8 mouse cellular contexts compared by ENCODE assay signal in the genomic region with DNA sequence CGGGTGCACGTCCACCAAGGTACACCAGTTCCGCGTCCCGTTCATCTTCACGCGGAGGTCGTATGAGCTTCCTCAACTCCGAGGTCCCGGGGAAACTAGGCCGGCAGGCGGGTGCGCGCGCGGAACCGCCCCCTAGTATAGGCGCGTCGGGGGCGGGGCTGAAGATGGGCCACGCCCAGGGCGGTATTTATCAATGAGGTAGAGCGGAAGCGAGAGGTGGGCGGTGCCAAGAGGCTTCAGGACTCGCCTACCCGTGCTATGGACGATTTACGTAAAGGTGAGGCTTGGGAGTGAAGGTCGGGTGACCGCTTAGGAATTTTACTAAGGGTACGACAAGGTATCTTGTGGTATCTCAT. TPM values are rescaled to one million over a fixed set of nuclear protein-coding genes. Genes with fewer than 3 reads are reported as not detected.
DNase-seq lines count a peak whose midpoint lies in the region; ATAC-seq lines count a peak whose summit lies in the region.
"Not testable (repeated sequence)": the region's sequence is repeated elsewhere in the genome, so short reads cannot be mapped to it uniquely, and the experiment has no call there.

Gene Tuft1 (minus strand): TSS at position 133 of the 356 bp plus-strand sequence.

- H3K36me3 ChIP-seq in heart, embryonic 12.5 days; limb, embryonic 11.5 days (ENCODE audit: control insufficient read depth, insufficient read depth, low read length): not testable (repeated sequence)

- H3K4me2 ChIP-seq in heart, embryonic 12.5 days, result peak within 1 kb of the TSS; percentile 87
- H3K4me2 ChIP-seq in limb, embryonic 11.5 days (ENCODE audit: low read depth, severe bottlenecking), result peak within 1 kb of the TSS; percentile 53

- WGBS in heart, embryonic 12.5 days, result under 1% methylated on average over 24 of the region's 33 CpGs
- WGBS in limb, embryonic 11.5 days, result under 1% methylated on average over 18 of the region's 33 CpGs

- ATAC-seq in erythroid progenitor cell, adult 5-6 weeks (replicated peaks; ENCODE audit: low FRiP score, poor library complexity, severe bottlenecking), result peak; percentile 92
- peak; percentile 94 for ATAC-seq in heart, embryonic 12.5 days (ENCODE audit: insufficient number of reproducible peaks, low FRiP score)
- peak; percentile 88 for ATAC-seq in limb, embryonic 11.5 days (ENCODE audit: insufficient number of reproducible peaks, low FRiP score, low TSS enrichment, low read depth)
- ATAC-seq in megakaryocyte-erythroid progenitor cell, adult 5-6 weeks (replicated peaks; ENCODE audit: low FRiP score, low TSS enrichment, poor library complexity, severe bottlenecking), result peak; percentile 93

- peak; percentile 43 to 61 for DNase-seq in adrenal gland, postnatal 4 days (ENCODE audit: low spot score in 2 of 2)
- peak; percentile 84 to 88 for DNase-seq in kidney, adult 8-10 months
- DNase-seq in limb, embryonic 11.5 days (ENCODE audit: low spot score), result not testable (repeated sequence)
- peak; percentile 21 to 26 for DNase-seq in right cerebral cortex, postnatal 36 days (ENCODE audit: low spot score in 2 of 2)
- DNase-seq in urinary bladder, postnatal 36 days (ENCODE audit: low spot score in 2 of 2), result peak; percentile 73 to 81

- 0 out of 2 replicates have a peak within 1 kb of the TSS, but pooled peaks have one; percentile 15 for H3K27ac ChIP-seq in heart, embryonic 12.5 days (ENCODE audit: poor library complexity, severe bottlenecking)
- H3K27ac ChIP-seq in limb, embryonic 11.5 days (replicated peaks; ENCODE audit: low read depth, low read length), result not testable (repeated sequence)

- H3K4me1 ChIP-seq in heart, embryonic 12.5 days (replicated peaks); limb, embryonic 11.5 days (ENCODE audit: control insufficient read depth, insufficient read depth, low read length): not testable (repeated sequence)

- H3K27me3 ChIP-seq in heart, embryonic 12.5 days (replicated peaks); limb, embryonic 11.5 days (ENCODE audit: control insufficient read depth, insufficient read depth, low read length): not testable (repeated sequence)

- H3K4me3 ChIP-seq in heart, embryonic 12.5 days, result peak within 1 kb of the TSS; percentile 54
- peak within 1 kb of the TSS; percentile 18 for H3K4me3 ChIP-seq in limb, embryonic 11.5 days (ENCODE audit: low read depth, low read length)

- H3K9me3 ChIP-seq in heart, embryonic 12.5 days (replicated peaks); limb, embryonic 11.5 days (ENCODE audit: control insufficient read depth, low read length): not testable (repeated sequence)

- H3K9ac ChIP-seq in heart, embryonic 12.5 days, result peak within 1 kb of the TSS; percentile 72
- H3K9ac ChIP-seq in limb, embryonic 11.5 days (ENCODE audit: low read length), result not testable (repeated sequence)

RNA-seq across cellular contexts. Expression of gene Tuft1, which starts in this region (rescaled TPM):
- 10 to 100 TPM; 13.7 to 15.4 TPM for total RNA-seq in adrenal gland, postnatal 4 days (2021)
- 2.9 and 5.4 TPM in 2 replicates for total RNA-seq in erythroid progenitor cell, adult 5-6 weeks (2015; ENCODE audit: low replicate concordance)
- 2.4 and 12.6 TPM in 2 replicates for total RNA-seq in erythroid progenitor cell, adult 5-6 weeks (2017; ENCODE audit: low replicate concordance)
- 8.0 and 8.5 TPM in 2 replicates for polyA plus RNA-seq in heart, embryonic 12.5 days (2016; fragmentation: Nextera tagmentation; extraction: Ambion mirVana)
- 4.0 and 4.7 TPM in 2 replicates for polyA plus RNA-seq in limb, embryonic 11.5 days (2014; fragmentation: Nextera tagmentation; extraction: Ambion mirVana)
- total RNA-seq in megakaryocyte-erythroid progenitor cell, adult 5-6 weeks (2014; fragmentation: Nextera tagmentation), result 6.6 and 6.7 TPM in 2 replicates
- 7.4 and 10.4 TPM in 2 replicates for total RNA-seq in megakaryocyte-erythroid progenitor cell, adult 5-6 weeks (2017)
